Mouse (Mus musculus): Measurements from ENCODE around the gene Gdf2. TPM values are rescaled to one million over a fixed set of nuclear protein-coding genes. Genes with fewer than 3 reads are reported as not detected.

Gdf2 gene
- polyA plus RNA-seq, 1 experiment, result not detected

DNA sequence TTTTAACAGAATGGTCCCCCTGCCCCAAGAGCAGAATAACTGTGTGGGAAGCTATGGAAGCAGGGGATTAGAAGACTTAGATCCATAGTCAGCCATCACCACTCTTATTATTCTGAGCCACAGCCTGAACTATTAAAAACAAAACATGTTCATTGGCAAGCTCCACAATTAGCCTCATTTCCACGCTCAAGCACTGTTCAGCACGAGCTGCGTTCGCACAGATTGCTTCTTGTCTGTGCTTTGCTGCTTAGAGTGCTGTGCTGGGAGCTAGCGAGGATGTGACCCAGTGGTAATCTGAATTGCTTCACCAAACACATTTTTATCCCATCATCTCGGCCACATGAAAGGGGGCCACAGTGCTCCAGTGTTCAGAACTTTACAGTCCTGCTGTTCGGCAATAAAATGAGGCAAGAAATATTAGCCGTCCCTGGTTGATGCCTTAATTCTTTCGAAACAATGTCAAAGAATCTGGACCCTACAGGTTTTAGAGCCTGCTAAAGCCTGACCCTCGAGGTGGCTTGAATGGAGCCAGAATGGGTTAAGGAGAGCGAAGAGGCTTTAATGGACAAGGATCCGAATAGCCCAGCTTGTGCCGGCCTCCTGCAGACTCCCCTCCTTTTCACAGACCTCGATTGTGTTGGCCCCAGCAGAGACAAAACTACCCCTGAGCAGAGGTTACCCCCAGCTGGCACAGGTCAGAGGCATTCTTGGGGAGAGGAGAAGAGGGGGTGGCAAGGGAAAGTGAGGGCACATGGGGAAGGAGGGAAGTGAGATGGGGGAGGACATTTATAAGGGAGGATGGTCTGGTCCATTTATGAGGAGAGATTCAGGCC lies 19.9 kb upstream of the Gdf2 start:
- WGBS, result 50% methylated on average over 14 of the region's 14 CpGs
- Histone ChIP-seq H3K4me1 (ENCODE audit: control insufficient read depth, insufficient read depth, low read length) (no peaks in the 10 kb centered on the region), H3K27ac (ENCODE audit: control insufficient read depth, insufficient read depth, low read depth, low read length, poor library complexity) (no peak overlapping the region), H3K4me3 (replicated peaks; ENCODE audit: control insufficient read depth, low read depth, low read length) (no peak overlapping the region)
- TF ChIP-seq CTCF (IDR thresholded peaks at IDR 0.05; ENCODE audit: control insufficient read depth, insufficient read depth, low read length) (no peak), POLR2A (IDR thresholded peaks at IDR 0.05; ENCODE audit: borderline replicate concordance, control insufficient read depth, low read depth, low read length) (no peak)

DNA sequence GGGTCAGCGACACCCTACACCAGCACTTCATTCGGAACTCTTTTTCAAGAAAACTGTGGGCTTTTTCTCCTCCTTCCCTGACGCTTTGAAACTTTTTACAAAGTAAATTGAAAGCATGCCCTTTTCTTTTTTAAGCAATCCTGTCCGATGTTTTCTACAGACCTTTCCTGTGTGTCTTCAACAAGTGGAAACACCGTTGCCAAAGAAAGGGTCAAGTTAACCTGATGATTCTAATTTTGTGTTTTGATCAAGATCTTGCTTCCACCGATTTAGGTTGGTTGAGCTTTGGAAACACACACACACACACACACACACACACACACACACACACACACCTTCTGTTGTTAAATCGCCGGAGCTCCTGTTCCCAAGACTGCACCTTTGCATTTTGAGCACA lies 18.1 kb upstream of the Gdf2 start:
- H3K27ac ChIP-seq (ENCODE audit: control insufficient read depth, insufficient read depth, low read depth, low read length, poor library complexity), result no peak overlapping the region; the same call in 1 of the 2 replicates
- no peak overlapping the region for H3K4me3 ChIP-seq (replicated peaks; ENCODE audit: control insufficient read depth, low read depth, low read length)
- H3K4me1 ChIP-seq (ENCODE audit: control insufficient read depth, insufficient read depth, low read length), result no peaks in the 10 kb centered on the region
- WGBS, result 15% methylated on average over 8 of the region's 8 CpGs
- TF ChIP-seq POLR2A (IDR thresholded peaks at IDR 0.05; ENCODE audit: borderline replicate concordance, control insufficient read depth, low read depth, low read length) (no peak), CTCF (IDR thresholded peaks at IDR 0.05; ENCODE audit: control insufficient read depth, insufficient read depth, low read length) (no peak)

DNA sequence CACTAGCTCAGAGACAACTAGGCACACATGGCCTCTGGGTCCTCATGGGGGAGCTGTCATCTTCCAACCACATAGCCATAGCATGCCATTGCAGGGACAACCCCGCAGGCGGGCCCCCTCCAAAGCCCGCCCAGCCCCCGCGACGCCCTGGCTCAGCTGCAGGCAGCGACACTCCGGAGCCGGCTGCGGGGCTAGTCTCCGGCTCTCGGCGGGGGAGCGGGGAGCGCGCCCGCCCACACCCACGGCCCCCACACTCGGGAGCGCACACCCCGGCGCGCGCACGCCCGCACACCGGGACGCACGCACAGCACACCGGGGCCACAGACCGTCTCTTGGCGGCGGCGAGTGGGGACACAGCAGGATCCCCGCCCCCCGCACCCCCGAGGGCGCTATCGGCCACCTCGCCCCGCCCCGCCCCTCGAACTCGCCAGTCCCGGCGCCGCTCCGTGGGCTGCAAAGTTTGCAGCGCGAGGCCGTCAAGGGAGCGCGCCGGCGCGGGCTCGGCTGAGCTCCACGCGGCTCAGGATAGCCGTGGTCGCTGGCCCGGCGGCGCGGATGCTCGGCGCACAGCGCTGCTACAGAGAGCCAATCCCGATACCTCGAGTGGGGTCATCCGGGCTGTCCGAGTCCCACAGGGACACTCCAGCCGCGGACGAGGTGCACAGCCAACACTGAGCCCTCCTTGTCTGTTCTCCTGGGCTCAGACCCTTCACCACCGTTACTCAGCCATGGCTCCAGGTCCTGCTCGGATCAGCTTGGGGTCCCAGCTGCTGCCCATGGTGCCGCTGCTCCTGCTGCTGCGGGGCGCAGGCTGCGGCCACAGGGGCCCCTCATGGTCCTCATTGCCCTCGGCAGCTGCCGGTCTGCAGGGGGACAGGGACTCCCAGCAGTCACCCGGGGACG lies 17.4 kb upstream of the Gdf2 start, which contains the start of gene Gdf10:
Gdf10 (plus strand) TSS at position 420 of the 903 bp plus-strand sequence.
- no peak within 1 kb of the TSS; the same call in 1 of the 2 replicates for H3K27ac ChIP-seq (ENCODE audit: control insufficient read depth, insufficient read depth, low read depth, low read length, poor library complexity)
- H3K4me3 ChIP-seq (replicated peaks; ENCODE audit: control insufficient read depth, low read depth, low read length), result no peak within 1 kb of the TSS
- 2% methylated on average over 78 of the region's 85 CpGs for WGBS
- TF ChIP-seq CTCF (IDR thresholded peaks at IDR 0.05; ENCODE audit: control insufficient read depth, insufficient read depth, low read length) (no peak), POLR2A (IDR thresholded peaks at IDR 0.05; ENCODE audit: borderline replicate concordance, control insufficient read depth, low read depth, low read length) (no peak)
- H3K4me1 ChIP-seq (ENCODE audit: control insufficient read depth, insufficient read depth, low read length), result no peaks in the 10 kb centered on the region

DNA sequence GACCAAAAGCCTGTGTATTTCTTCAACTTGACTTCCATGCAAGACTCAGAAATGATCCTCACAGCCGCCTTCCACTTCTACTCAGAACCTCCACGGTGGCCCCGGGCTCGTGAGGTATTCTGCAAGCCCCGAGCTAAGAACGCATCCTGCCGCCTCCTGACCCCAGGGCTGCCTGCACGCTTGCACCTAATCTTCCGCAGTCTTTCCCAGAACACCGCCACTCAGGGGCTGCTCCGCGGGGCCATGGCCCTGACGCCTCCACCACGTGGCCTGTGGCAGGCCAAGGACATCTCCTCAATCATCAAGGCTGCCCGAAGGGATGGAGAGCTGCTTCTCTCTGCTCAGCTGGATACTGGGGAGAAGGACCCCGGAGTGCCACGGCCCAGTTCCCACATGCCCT lies 9.0 kb upstream of the Gdf2 start:
- Histone ChIP-seq H3K4me3 (replicated peaks; ENCODE audit: control insufficient read depth, low read depth, low read length) (no peak overlapping the region), H3K4me1 (ENCODE audit: control insufficient read depth, insufficient read depth, low read length) (no peaks in the 10 kb centered on the region), H3K27ac (ENCODE audit: control insufficient read depth, insufficient read depth, low read depth, low read length, poor library complexity) (no peak overlapping the region)
- TF ChIP-seq CTCF (IDR thresholded peaks at IDR 0.05; ENCODE audit: control insufficient read depth, insufficient read depth, low read length) (no peak), POLR2A (IDR thresholded peaks at IDR 0.05; ENCODE audit: borderline replicate concordance, control insufficient read depth, low read depth, low read length) (no peak)
- 47% methylated on average over 17 of the region's 17 CpGs for WGBS

DNA sequence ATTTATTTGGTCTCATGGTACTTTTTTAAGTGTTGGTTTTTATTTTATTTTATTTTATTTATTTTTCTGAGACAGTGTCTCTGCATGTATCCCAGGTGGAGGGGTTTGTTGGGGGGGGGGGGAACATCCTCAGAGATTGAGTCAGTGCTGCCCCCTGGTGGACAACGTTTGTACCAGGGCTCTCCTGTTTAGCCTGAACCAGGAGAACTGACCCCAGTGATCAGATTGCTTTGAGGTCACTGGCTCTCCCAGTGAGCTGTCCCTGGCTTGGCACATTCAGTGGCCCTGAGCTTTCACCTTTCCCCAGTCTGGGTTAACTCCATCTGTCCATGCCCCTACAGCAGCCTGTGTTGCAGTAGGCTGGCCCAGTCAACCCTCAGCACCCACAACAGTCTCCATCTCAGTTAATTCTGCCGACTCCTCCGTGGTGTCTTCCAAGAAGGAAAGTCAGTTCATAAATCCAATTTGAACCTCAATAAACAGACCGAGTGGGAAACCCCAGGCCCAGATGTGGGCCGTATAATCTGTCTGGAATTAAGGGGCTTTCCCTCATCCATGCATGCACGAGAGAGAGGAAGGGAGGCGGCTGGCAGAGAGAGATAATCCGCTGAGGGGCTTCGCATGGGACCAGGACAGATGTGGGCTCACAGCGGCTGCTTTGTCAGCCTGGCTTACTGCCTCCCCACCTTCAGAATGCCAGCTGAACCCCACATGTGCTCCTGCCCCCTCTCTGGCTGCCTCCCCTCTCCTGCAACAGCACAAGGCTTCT lies 7.7 kb upstream of the Gdf2 start:
- 55% methylated on average over 10 of the region's 10 CpGs for WGBS

DNA sequence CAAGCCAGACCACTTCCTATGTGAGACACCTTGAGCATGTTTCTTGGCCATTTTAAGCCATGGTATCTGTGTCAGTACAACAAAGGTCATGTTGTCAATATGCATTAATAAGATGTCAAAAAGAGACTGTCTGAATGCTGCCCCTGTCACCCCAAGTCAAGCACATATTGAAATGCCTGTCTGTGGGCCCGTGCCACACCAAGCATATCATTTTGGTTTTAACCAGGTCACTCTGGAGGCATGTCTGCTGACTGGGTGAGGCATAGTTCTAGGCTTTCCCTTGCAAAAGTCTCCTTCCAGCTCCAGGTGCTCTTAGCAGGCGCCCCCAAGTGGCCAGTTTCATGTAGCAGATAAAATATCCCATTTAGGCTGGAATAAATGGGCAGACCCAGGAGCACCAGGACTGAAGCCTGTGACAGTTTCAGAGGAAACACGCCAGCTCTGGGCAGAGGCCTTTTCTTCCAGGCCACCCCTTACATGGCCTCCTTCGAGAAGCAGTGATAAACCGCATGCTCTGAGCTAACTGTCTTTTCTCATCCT lies 7.0 kb upstream of the Gdf2 start:
- 35% methylated on average over 5 of the region's 5 CpGs for WGBS
- Histone ChIP-seq H3K4me3 (replicated peaks; ENCODE audit: control insufficient read depth, low read depth, low read length) (no peak overlapping the region), H3K4me1 (ENCODE audit: control insufficient read depth, insufficient read depth, low read length) (no peaks in the 10 kb centered on the region), H3K27ac (ENCODE audit: control insufficient read depth, insufficient read depth, low read depth, low read length, poor library complexity) (no peak overlapping the region)
- TF ChIP-seq POLR2A (IDR thresholded peaks at IDR 0.05; ENCODE audit: borderline replicate concordance, control insufficient read depth, low read depth, low read length) (no peak), CTCF (IDR thresholded peaks at IDR 0.05; ENCODE audit: control insufficient read depth, insufficient read depth, low read length) (peak; percentile 18; the same call in 1 of the 2 replicates)

More for the DNA sequence above, 7.7 kb upstream of the Gdf2 start:
- TF ChIP-seq CTCF (IDR thresholded peaks at IDR 0.05; ENCODE audit: control insufficient read depth, insufficient read depth, low read length) (0 out of 2 replicates have a peak, but pooled peaks have one; percentile 21), POLR2A (IDR thresholded peaks at IDR 0.05; ENCODE audit: borderline replicate concordance, control insufficient read depth, low read depth, low read length) (no peak)
- no peak overlapping the region for H3K27ac ChIP-seq (ENCODE audit: control insufficient read depth, insufficient read depth, low read depth, low read length, poor library complexity)
- no peaks in the 10 kb centered on the region for H3K4me1 ChIP-seq (ENCODE audit: control insufficient read depth, insufficient read depth, low read length)
- no peak overlapping the region for H3K4me3 ChIP-seq (replicated peaks; ENCODE audit: control insufficient read depth, low read depth, low read length)

DNA sequence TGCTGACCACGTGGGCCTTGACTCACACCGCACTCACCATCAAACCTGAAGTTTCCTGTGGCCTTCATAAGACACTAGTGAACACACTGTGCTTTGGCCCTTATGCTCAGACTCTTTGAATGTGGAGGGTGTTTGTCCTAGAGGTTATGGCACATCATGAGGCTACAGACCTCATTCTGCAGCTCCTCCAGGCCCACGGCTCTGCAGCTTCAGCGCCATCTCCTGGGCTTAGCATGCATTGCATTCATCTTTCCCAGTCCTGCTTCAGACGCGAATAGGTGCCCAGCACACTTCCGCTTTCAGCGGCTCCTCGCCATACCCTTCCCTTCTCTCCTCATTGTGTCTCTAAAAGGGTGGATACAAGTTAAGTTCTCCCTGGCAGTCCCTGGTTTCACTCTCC lies 1.7 kb upstream of the Gdf2 start:
- Histone ChIP-seq H3K4me3 (replicated peaks; ENCODE audit: control insufficient read depth, low read depth, low read length) (no peak overlapping the region), H3K27ac (ENCODE audit: control insufficient read depth, insufficient read depth, low read depth, low read length, poor library complexity) (no peak overlapping the region), H3K4me1 (ENCODE audit: control insufficient read depth, insufficient read depth, low read length) (no peaks in the 10 kb centered on the region)
- 23% methylated on average over 9 of the region's 9 CpGs for WGBS
- TF ChIP-seq CTCF (IDR thresholded peaks at IDR 0.05; ENCODE audit: control insufficient read depth, insufficient read depth, low read length) (peak; percentile 34; the same call in 1 of the 2 replicates), POLR2A (IDR thresholded peaks at IDR 0.05; ENCODE audit: borderline replicate concordance, control insufficient read depth, low read depth, low read length) (no peak)
